Mouse (Mus musculus): ENCODE data around the gene Armc9. TPM values are rescaled to one million over a fixed set of nuclear protein-coding genes. Genes with fewer than 3 reads are reported as not detected.

Gene Armc9
- polyA plus RNA-seq, 1 experiment from 2014 or later = 19.1 TPM

DNA sequence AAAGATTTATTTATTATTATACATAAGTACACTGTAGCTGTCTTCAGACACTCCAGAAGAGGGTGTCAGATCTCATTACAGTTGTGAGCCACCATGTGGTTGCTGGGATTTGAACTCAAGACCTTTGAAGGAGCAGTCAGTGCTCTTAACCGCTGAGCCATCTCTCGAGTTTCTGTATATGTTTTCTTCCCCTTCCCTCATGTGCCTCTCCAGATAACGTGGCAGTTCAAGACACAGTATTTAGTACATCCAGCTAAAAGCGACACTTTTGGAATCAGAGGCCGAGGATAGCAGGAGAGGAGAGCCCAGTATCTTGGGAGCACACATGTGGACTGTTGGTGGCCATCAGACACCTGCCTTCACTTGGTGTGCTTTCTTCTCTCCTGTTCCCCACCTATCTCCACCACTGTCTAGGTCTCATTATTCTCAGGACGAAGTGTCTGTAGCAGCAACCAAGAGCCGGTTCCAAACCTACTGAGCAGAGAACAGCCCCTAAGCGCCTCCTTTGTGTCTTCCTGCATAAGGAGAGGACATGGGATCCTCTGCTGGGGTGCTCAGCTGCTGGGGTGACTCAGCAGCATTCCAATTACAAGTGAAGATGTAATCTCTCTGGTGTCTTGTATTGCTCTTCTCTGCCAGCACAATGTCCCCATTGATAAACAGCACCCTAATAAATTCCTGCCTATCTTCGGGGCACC, 114.1 kb downstream of the Armc9 start:
- Histone ChIP-seq H3K36me3 (ENCODE audit: control insufficient read depth, insufficient read depth, low read length) (no peaks in the 10 kb centered on the region), H3K27me3 (ENCODE audit: control insufficient read depth, insufficient read depth, low read length) (no peaks in the 10 kb centered on the region), H3K4me1 (ENCODE audit: control insufficient read depth, insufficient read depth, low read length) (no peaks in the 10 kb centered on the region), H3K27ac (ENCODE audit: low read length) (no peak overlapping the region), H3K4me3 (replicated peaks; ENCODE audit: low read length) (no peak overlapping the region), H3K4me2 (ENCODE audit: low read depth, low read length) (no peak overlapping the region), H3K9me3 (replicated peaks; ENCODE audit: control insufficient read depth, low read length) (no peaks in the 10 kb centered on the region), H3K9ac (ENCODE audit: low read length) (no peak overlapping the region)
- 82% methylated on average over 9 of the region's 9 CpGs for WGBS
- ATAC-seq (ENCODE audit: insufficient read depth, low FRiP score) = peak; percentile 17; the same call in 1 of the 2 replicates

DNA sequence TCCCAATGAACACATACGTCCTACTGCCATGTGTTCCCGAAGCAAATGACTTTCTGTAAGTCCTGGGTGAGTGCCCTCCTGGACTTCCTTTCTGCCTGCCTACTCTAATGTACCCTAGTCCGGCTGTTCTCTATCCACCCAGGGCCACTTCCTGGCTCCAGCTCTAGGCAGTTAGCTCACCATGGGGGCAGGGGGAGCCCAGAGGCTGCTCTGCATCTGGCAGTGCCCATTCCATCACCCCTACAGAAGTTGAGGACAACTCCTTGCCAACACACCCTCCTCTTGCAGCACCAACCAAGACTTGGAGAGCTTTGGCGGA, 114.6 kb downstream of the Armc9 start:
- H3K9ac ChIP-seq (ENCODE audit: low read length) = no peak overlapping the region
- no peaks in the 10 kb centered on the region for H3K9me3 ChIP-seq (replicated peaks; ENCODE audit: control insufficient read depth, low read length)
- no peaks in the 10 kb centered on the region for H3K27me3 ChIP-seq (ENCODE audit: control insufficient read depth, insufficient read depth, low read length)
- no peak overlapping the region for H3K4me3 ChIP-seq (replicated peaks; ENCODE audit: low read length)
- no peak for ATAC-seq (ENCODE audit: insufficient read depth, low FRiP score)
- no peak overlapping the region for H3K4me2 ChIP-seq (ENCODE audit: low read depth, low read length)
- 62% methylated on average over 4 of the region's 4 CpGs for WGBS
- H3K36me3 ChIP-seq (ENCODE audit: control insufficient read depth, insufficient read depth, low read length) = no peaks in the 10 kb centered on the region
- H3K4me1 ChIP-seq (ENCODE audit: control insufficient read depth, insufficient read depth, low read length) = no peaks in the 10 kb centered on the region
- no peak overlapping the region for H3K27ac ChIP-seq (ENCODE audit: low read length)

GRCm38 (mm10) chr1:86271707-86272106, 117.1 kb downstream of the Armc9 start:
- Histone ChIP-seq H3K27me3 (ENCODE audit: control insufficient read depth, insufficient read depth, low read length) (no peaks in the 10 kb centered on the region), H3K4me2 (ENCODE audit: low read depth, low read length) (no peak overlapping the region), H3K4me1 (ENCODE audit: control insufficient read depth, insufficient read depth, low read length) (no peaks in the 10 kb centered on the region), H3K9ac (ENCODE audit: low read length) (no peak overlapping the region), H3K36me3 (ENCODE audit: control insufficient read depth, insufficient read depth, low read length) (no peaks in the 10 kb centered on the region), H3K4me3 (replicated peaks; ENCODE audit: low read length) (no peak overlapping the region), H3K27ac (ENCODE audit: low read length) (no peak overlapping the region), H3K9me3 (replicated peaks; ENCODE audit: control insufficient read depth, low read length) (no peaks in the 10 kb centered on the region)
- WGBS = 63% methylated on average over 6 of the region's 6 CpGs
- ATAC-seq (ENCODE audit: insufficient read depth, low FRiP score) = no peak

- no peaks in the 10 kb centered on the region for H3K4me1 ChIP-seq (ENCODE audit: control insufficient read depth, insufficient read depth, low read length)
- no peak for ATAC-seq (ENCODE audit: insufficient read depth, low FRiP score)
- no peak overlapping the region for H3K4me3 ChIP-seq (replicated peaks; ENCODE audit: low read length)
- H3K36me3 ChIP-seq (ENCODE audit: control insufficient read depth, insufficient read depth, low read length) = no peaks in the 10 kb centered on the region
- no peak overlapping the region for H3K27ac ChIP-seq (ENCODE audit: low read length)
- WGBS = 73% methylated on average over 5 of the region's 5 CpGs
- no peak overlapping the region for H3K9ac ChIP-seq (ENCODE audit: low read length)
- H3K9me3 ChIP-seq (replicated peaks; ENCODE audit: control insufficient read depth, low read length) = no peaks in the 10 kb centered on the region
- H3K27me3 ChIP-seq (ENCODE audit: control insufficient read depth, insufficient read depth, low read length) = no peaks in the 10 kb centered on the region
- no peak overlapping the region for H3K4me2 ChIP-seq (ENCODE audit: low read depth, low read length)
Observed at GRCm38 (mm10) chr1:86277055-86277454, 122.5 kb downstream of the Armc9 start.

DNA sequence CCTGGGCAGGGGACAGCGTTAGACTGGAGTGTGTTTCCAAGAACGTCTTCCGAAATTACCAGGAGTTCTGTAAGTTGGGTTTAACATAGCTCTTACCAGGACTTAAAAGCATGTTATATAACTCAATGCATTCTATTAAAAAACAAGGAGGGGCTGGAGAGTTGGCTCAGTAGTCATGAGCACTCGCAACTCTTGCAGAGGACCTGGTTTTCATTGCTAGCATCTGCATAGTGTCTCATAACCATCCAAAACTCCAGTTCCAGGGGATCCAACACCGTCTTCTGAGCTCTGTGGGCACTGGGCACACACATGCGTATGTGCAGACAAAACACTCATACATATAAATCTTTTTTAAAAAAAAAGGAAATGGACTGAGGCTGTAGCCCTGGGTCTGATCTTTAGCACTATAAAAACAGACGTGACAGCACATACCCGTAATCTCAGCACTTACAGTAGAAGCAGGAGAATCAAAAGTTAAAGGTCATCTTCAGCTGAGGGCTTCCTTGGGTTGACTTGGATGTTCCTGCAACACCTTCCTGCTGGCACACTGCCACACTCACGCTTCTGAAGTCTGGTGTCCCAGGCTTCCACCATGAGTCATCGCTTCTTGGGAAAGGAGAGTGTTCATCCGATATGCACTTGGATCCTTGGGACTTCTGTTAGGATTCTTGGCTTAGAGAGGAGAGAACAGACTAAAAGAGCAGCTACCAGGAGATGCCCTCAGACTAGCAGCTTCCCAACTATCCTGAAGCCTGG, 127.4 kb downstream of the Armc9 start:
- Histone ChIP-seq H3K4me1 (ENCODE audit: control insufficient read depth, insufficient read depth, low read length) (no peaks in the 10 kb centered on the region), H3K9ac (ENCODE audit: low read length) (no peak overlapping the region), H3K36me3 (ENCODE audit: control insufficient read depth, insufficient read depth, low read length) (no peaks in the 10 kb centered on the region), H3K27ac (ENCODE audit: low read length) (no peak overlapping the region), H3K9me3 (replicated peaks; ENCODE audit: control insufficient read depth, low read length) (no peaks in the 10 kb centered on the region), H3K4me2 (ENCODE audit: low read depth, low read length) (no peak overlapping the region), H3K4me3 (replicated peaks; ENCODE audit: low read length) (no peak overlapping the region), H3K27me3 (ENCODE audit: control insufficient read depth, insufficient read depth, low read length) (no peaks in the 10 kb centered on the region)
- WGBS = 74% methylated on average over 11 of the region's 11 CpGs
- peak; percentile 37; the same call in 1 of the 2 replicates for ATAC-seq (ENCODE audit: insufficient read depth, low FRiP score)

DNA sequence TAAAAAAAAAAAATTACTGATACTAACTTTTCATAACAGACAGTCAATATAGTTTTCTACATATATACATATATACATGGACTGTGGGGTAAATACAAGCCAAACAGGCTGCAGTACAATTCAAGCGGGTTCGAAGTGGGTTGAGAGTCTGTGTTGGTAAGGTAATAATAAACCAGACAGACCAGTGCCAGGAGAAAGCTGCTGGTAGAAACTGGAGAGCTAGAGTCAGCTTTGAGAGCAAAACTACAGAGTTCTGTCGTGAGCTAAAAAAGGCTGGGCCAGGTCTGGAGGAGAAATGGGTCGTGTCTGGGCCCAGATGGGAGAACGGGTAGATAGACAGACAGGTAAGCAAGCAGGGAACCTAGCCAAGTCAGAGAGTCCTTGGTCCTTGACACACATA, 129.5 kb downstream of the Armc9 start:
- Histone ChIP-seq H3K9ac (ENCODE audit: low read length) (no peak overlapping the region), H3K36me3 (ENCODE audit: control insufficient read depth, insufficient read depth, low read length) (no peaks in the 10 kb centered on the region), H3K27ac (ENCODE audit: low read length) (no peak overlapping the region), H3K4me3 (replicated peaks; ENCODE audit: low read length) (no peak overlapping the region), H3K9me3 (replicated peaks; ENCODE audit: control insufficient read depth, low read length) (no peaks in the 10 kb centered on the region), H3K4me1 (ENCODE audit: control insufficient read depth, insufficient read depth, low read length) (no peaks in the 10 kb centered on the region), H3K27me3 (ENCODE audit: control insufficient read depth, insufficient read depth, low read length) (no peaks in the 10 kb centered on the region), H3K4me2 (ENCODE audit: low read depth, low read length) (no peak overlapping the region)
- ATAC-seq (ENCODE audit: insufficient read depth, low FRiP score) = no peak
- 88% methylated on average over 5 of the region's 5 CpGs for WGBS

- no peaks in the 10 kb centered on the region for H3K4me1 ChIP-seq (ENCODE audit: control insufficient read depth, insufficient read depth, low read length)
- no peak overlapping the region for H3K27ac ChIP-seq (ENCODE audit: low read length)
- 70% methylated on average over 6 of the region's 6 CpGs for WGBS
- no peak for ATAC-seq (ENCODE audit: insufficient read depth, low FRiP score)
- no peaks in the 10 kb centered on the region for H3K36me3 ChIP-seq (ENCODE audit: control insufficient read depth, insufficient read depth, low read length)
- H3K9ac ChIP-seq (ENCODE audit: low read length) = no peak overlapping the region
- H3K27me3 ChIP-seq (ENCODE audit: control insufficient read depth, insufficient read depth, low read length) = no peaks in the 10 kb centered on the region
- no peaks in the 10 kb centered on the region for H3K9me3 ChIP-seq (replicated peaks; ENCODE audit: control insufficient read depth, low read length)
- no peak overlapping the region for H3K4me2 ChIP-seq (ENCODE audit: low read depth, low read length)
- H3K4me3 ChIP-seq (replicated peaks; ENCODE audit: low read length) = no peak overlapping the region
Observed at GRCm38 (mm10) chr1:86285295-86285694, 130.7 kb downstream of the Armc9 start.

DNA sequence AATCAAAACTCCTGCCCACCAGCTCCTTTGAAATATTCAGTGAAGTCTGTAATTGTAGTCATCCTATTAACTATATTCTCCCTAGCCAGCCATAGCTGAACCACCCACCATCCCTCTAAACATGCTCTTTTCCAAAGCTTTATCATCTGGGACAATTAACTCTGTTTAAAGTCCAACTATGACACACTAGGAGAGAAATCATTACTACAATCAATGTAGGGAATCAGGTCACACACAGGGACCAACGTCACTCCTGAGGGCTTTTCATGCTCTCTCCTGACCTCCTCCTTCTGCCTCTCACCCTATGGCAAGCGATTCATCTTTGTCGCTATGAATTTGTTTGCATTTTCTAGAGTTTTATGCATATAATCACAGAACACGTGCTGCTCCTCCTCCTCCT, 132.9 kb downstream of the Armc9 start:
- Histone ChIP-seq H3K9ac (ENCODE audit: low read length) (no peak overlapping the region), H3K36me3 (ENCODE audit: control insufficient read depth, insufficient read depth, low read length) (no peaks in the 10 kb centered on the region)
- ATAC-seq (ENCODE audit: insufficient read depth, low FRiP score) = no peak

GRCm38 (mm10) chr1:86290452-86290851, 135.9 kb downstream of the Armc9 start:
- Histone ChIP-seq H3K36me3 (ENCODE audit: control insufficient read depth, insufficient read depth, low read length) (no peaks in the 10 kb centered on the region), H3K27me3 (ENCODE audit: control insufficient read depth, insufficient read depth, low read length) (no peaks in the 10 kb centered on the region), H3K27ac (ENCODE audit: low read length) (no peak overlapping the region), H3K4me1 (ENCODE audit: control insufficient read depth, insufficient read depth, low read length) (no peaks in the 10 kb centered on the region), H3K4me3 (replicated peaks; ENCODE audit: low read length) (no peak overlapping the region), H3K4me2 (ENCODE audit: low read depth, low read length) (no peak overlapping the region), H3K9me3 (replicated peaks; ENCODE audit: control insufficient read depth, low read length) (no peaks in the 10 kb centered on the region), H3K9ac (ENCODE audit: low read length) (no peak overlapping the region)
- 60% methylated on average over 3 of the region's 3 CpGs for WGBS
- no peak for ATAC-seq (ENCODE audit: insufficient read depth, low FRiP score)

More for the DNA sequence above, 132.9 kb downstream of the Armc9 start:
- Histone ChIP-seq H3K4me1 (ENCODE audit: control insufficient read depth, insufficient read depth, low read length) (no peaks in the 10 kb centered on the region), H3K9me3 (replicated peaks; ENCODE audit: control insufficient read depth, low read length) (no peaks in the 10 kb centered on the region), H3K27ac (ENCODE audit: low read length) (no peak overlapping the region), H3K4me3 (replicated peaks; ENCODE audit: low read length) (no peak overlapping the region), H3K4me2 (ENCODE audit: low read depth, low read length) (no peak overlapping the region), H3K27me3 (ENCODE audit: control insufficient read depth, insufficient read depth, low read length) (no peaks in the 10 kb centered on the region)
- WGBS = 71% methylated on average over 4 of the region's 4 CpGs

Data from stomach, embryonic 16.5 days (tissue).